Comparison of ENCODE assay signal across 17 mouse cellular contexts in genomic region chr2:131220030-131220429, GRCm38 (mm10).
"Had no signal": no experiment of that assay in that cellular context is flagged by ENCODE, and none has a peak within 500 bp of the region (broad histone marks: within the 10 kb centered on the region; RNA-seq: fewer than 3 reads in every experiment).

No protein-coding gene starts in this region.

- ATAC-seq: midbrain, embryonic 16.5 days had no signal

- H3K4me2 ChIP-seq: limb, embryonic 15.5 days; lung, embryonic 14.5 days; midbrain, embryonic 12.5 days; neural tube, embryonic 12.5 days; stomach, embryonic 15.5 days had no signal

- H3K36me3 ChIP-seq: limb, embryonic 15.5 days; midbrain, embryonic 10.5 days; midbrain, embryonic 12.5 days; neural tube, embryonic 12.5 days; stomach, embryonic 15.5 days had no signal

- H3K9ac ChIP-seq: limb, embryonic 15.5 days; liver, embryonic 14.5 days; lung, embryonic 14.5 days; midbrain, embryonic 12.5 days; neural tube, embryonic 12.5 days; stomach, embryonic 15.5 days had no signal

- H3K9me3 ChIP-seq: limb, embryonic 15.5 days; midbrain, embryonic 10.5 days; midbrain, embryonic 12.5 days; neural tube, embryonic 12.5 days; stomach, embryonic 15.5 days had no signal

- DNase-seq: lung, adult 18-20 months; lung, embryonic 14.5 days; lung, postnatal 10 days; lung, postnatal 4 days; midbrain, embryonic 14.5 days; right cerebral cortex, postnatal 14 days; thymus, adult 2 months; thymus, postnatal 25 days; thymus, postnatal 4 days had no signal

- H3K4me3 ChIP-seq: limb, embryonic 15.5 days; midbrain, embryonic 10.5 days; midbrain, embryonic 12.5 days; neural tube, embryonic 12.5 days; stomach, embryonic 15.5 days had no signal

- H3K4me1 ChIP-seq: limb, embryonic 15.5 days; midbrain, embryonic 10.5 days; midbrain, embryonic 12.5 days; neural tube, embryonic 12.5 days; stomach, embryonic 15.5 days had no signal

- H3K27ac ChIP-seq: limb, embryonic 15.5 days; liver, embryonic 14.5 days; midbrain, embryonic 10.5 days; midbrain, embryonic 12.5 days; neural tube, embryonic 12.5 days; stomach, embryonic 15.5 days; stomach, postnatal 0 days had no signal

- H3K27me3 ChIP-seq: limb, embryonic 15.5 days; midbrain, embryonic 12.5 days; neural tube, embryonic 12.5 days; stomach, embryonic 15.5 days had no signal
